Mouse (Mus musculus) telencephalon, adult 2 months (tissue): ENCODE measurements at regions not wholly inside any gene's neighbourhood (a gene's known extent, or its start where the extent isn't known, plus 50 kb on each side); places are given as distances from the start of the nearest gene placed in this dataset.

Source experiments
- DNase-seq: peaks from one replicate; pipeline ENCODE4 v3.0.0-alpha.2; 2011; ENCODE audit warnings: low read depth, low spot score

- DNase-seq: peak; percentile 64
These were observed 184.0 kb upstream of the B3gat1 start for GRCm38 (mm10) chr9:26549551-26549950.

DNA sequence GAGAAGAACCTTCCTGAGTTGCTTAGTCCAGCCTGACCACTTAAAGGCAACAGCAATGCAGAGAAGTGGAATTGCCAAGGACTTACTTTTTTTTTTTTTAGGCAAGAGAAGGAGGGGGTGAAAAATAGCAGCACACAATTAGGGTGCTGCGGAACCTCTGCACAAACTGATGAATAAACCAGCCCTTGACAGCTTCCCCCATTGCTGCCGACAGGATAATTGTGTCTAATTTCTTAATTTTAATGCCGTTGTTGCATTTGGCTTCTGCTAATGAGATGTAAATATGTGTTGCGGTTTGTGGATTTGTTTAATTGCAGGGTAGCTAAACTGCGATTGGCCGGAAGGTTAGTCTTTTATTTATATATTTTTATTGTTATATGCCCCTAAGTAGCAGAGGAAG, 157.5 kb upstream of the B3gat1 start:
- DNase-seq: no peak

GRCm38 (mm10) chr9:26601979-26602378, 131.5 kb upstream of the B3gat1 start:
- no peak for DNase-seq

DNA sequence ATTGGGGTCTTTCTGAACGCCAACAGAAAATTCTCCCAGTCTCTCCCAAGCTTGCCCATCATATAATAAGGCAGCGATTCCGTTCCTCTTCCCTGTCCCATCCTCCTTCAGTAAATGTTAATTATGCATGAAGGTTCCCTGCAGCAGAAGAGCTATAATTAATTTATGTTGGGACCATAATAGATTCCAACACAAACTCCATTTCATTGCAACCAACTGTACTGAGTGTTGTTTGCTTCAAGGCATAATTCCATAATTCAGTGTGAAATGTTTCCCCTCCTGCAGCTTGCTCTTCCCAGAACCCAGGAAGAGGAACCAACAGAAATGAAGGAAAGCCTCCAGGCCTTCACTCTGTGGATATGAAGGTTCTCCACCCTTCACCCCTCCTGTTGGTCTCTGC, 129.0 kb upstream of the B3gat1 start:
- DNase-seq: peak; percentile 39

GRCm38 (mm10) chr9:26611711-26612437, 121.7 kb upstream of the B3gat1 start:
- DNase-seq: no peak

GRCm38 (mm10) chr9:26622840-26623448, 110.6 kb upstream of the B3gat1 start:
- no peak for DNase-seq

GRCm38 (mm10) chr9:26625171-26625937, 108.2 kb upstream of the B3gat1 start:
- no peak for DNase-seq

GRCm38 (mm10) chr9:26632891-26633650, 100.5 kb upstream of the B3gat1 start:
- DNase-seq: peak; percentile 92

GRCm38 (mm10) chr9:26635211-26635610, 98.3 kb upstream of the B3gat1 start:
- DNase-seq: peak; percentile 93

DNA sequence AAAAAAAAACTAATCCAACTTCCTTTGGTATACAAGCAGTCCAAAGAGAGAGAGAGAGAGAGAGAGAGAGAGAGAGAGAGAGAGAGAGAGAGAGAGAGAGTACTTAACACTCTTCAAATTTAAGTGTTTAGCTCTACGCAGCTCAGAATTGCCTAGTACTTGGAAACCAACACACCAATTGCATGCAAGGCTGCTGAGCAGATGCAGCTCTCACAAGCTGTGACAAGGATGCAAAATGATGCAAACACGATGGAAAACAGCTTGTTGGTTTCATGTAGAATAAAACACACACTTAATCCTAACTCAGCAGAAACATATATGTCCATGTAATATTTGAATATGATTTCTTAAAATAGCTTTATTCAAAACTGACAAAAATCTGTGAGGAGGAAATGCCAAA, 94.9 kb upstream of the B3gat1 start:
- no peak for DNase-seq

DNA sequence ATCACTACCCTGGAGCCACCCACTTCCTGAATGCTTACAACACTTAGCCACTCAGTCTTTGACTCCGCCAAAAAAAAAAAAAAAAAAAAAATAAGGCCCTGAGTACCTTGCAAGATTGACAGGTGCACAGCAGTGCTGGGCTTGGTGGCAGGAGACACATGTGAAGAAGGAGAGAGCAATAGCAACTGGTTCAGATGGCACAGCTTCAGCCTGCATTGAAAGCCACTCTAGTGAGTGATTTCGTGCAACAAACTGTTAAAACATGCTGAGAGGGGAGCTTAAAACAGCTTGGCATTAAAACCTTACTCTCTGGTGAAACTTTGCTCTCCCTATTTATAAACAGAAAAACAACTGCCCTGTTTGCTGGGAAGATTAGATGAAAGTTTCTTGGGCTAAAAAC, 91.2 kb upstream of the B3gat1 start:
- DNase-seq: no peak

DNA sequence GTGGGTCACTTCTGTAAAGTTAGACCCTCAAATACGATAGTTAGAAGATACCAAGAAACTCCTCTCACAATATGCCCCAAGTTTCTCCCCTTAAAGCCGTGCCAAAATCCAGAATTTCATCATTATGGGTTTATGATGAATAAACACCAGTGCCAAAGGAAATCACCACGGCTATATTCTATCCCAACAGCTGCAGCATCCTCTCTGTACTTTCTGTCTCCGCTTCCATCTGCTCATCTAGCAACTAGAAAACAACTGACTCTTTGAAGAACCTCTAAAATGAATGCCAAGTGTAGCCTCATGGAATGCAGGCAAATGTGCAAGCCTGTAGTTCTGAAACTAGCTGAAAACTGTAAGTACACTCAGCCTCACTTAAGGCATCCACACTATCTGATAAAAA, 90.7 kb upstream of the B3gat1 start:
- no peak for DNase-seq

DNA sequence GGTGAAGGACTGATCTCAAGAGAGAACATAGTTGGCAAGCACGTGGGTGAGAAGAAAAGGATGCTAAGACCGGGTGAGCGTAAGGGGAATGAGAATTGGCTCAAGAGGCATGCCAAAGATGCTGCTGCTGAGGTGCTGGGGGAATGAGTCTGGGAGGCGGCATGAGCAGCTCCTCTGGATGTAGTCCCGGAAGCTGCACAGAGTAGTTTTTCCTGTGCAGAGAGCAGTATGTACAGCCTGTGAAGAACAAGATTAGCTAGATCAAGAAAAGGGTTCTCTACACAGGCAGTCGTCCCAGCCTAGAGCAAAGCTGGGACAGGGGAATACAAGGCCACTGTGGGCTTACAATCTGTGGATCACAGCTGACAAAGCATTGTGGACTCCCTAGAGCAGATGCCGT, 84.0 kb upstream of the B3gat1 start:
- DNase-seq: no peak

GRCm38 (mm10) chr9:26652920-26653319, 80.6 kb upstream of the B3gat1 start:
- no peak for DNase-seq

- DNase-seq: no peak
These were observed 74.2 kb upstream of the B3gat1 start for GRCm38 (mm10) chr9:26659366-26659765.

DNA sequence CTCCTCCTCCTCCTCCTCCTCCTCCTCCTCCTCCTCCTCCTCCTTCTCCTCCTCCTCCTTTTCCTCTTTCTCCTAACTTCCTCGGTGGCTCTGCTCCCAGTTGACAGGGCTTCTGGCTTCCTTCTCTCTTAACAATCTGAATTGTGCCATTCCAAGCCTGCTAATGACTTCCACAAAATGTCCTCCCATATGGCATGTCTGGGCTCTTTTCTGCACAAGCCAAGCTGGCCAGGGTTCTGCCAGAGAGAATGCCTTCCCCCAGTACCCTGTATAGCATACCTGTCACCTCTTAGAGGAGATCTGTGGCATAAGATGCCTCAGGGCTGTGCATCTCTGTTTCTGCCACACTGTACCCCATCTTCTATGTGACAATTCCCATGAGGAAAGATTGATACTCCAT, 70.0 kb upstream of the B3gat1 start:
- DNase-seq: no peak

GRCm38 (mm10) chr9:26667835-26668234, 65.7 kb upstream of the B3gat1 start:
- DNase-seq: no peak

GRCm38 (mm10) chr9:26674059-26674757, 59.3 kb upstream of the B3gat1 start:
- DNase-seq: peak; percentile 44

DNA sequence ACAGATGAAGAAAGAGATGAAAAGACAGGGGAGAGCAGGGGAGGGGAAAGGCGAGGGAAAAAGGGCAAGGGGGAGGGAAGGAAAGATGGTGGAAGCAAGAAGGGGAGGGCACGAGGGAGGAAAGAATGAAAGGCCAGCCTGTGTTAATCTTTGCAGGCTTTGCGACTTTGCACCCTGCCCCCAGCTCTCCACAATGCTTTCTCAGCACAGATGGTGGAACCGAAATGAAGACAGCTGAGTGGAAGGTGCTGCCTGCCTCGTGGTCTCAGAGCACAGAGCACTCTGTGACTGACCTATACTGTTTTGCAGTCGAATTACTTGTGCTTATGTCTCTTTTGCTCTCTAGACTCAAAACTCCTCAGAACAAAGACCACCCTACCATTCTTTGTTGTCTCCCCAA, 55.2 kb upstream of the B3gat1 start:
- no peak for DNase-seq

GRCm38 (mm10) chr9:26681516-26681915, 52.0 kb upstream of the B3gat1 start:
- DNase-seq: no peak
